Mouse (Mus musculus): ENCODE results near the gene Arhgef19.

Gene Arhgef19

DNA sequence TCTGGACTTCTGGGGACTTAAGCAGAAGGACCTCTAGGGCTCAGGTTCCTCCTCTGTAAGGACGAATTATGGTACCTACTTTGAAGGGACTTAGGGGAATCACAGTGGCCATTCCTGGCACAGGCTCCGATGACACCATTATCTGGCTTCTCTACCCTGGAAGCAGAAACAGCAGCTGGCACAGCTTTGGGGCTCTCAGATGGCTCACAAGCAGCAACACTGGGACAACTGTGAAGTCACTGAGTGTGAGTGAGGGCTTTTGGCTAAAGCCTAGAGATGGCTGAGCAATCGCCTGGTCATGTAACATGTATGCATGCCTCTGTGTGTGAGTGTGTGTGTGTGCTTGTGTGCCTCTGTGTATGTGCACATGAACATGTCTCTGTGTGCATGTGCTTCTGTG, 2.4 kb upstream of the Arhgef19 start:
- no peak for DNase-seq (ENCODE audit: low spot score in 2 of 2)

DNA sequence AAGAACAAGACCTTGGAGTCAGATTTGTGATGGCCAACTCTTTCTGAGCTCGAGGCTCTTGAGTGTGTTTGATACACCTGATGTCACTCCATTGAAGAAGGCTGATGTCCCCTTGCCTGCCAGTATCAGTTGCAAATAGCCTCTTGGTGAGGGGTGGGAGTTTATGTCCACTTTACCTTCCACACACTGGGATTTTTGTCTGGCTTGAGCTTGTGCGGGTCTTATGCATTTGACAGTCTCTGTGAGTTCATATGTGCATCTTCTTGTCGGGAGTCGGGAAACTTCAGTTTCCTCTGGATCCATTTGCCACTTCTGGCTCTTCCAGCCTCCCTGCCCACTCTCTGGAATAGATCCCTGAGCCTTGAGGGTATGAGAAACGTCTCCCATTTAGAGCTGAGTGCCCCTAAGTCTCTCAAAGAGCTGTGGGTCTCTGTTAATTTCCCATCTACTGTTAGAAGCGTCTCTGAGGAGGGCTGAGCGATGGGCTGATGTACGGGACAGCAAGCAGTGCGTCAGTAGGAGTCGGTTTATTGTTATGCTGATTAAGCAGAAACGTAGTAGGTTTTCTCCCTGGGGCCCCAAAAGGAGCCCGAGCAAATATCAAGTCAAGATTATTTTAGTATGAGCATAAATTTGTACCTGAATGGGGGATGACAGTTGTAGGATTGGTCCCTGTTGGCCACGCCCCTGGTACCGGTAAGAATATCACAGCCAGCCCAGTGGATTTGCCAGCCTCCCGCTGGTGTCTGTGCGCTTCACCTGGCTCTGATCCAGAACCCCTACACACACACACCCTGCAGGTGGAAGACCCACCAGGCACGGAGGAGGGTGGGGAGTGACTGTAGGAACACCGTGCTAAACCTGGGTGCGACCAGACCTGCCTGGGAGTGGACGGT, 559 bp upstream of the Arhgef19 start:
- DNase-seq (ENCODE audit: low spot score in 2 of 2): no peak

DNA sequence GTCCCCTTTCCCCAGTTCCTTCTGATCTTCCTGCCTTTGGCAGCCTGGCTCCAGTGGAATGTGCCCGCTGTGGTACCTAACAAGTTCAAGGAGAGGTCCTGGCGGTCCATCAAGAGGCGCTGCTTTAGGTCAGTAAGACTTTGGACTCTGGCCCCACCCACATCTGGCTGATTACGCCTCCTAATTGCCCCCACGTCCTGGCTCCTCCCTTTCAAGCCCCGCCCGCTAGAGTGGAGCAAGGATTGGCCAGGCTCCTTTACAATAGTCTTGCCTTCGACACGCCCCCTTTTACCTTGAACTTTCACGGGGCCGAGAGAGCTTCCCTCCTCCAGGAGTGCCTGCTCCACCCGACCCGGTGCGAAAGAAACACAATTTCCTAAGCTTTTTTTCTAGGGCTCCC, 1.3 kb downstream of the Arhgef19 start:
- no peak for DNase-seq (ENCODE audit: low spot score in 2 of 2)

DNA sequence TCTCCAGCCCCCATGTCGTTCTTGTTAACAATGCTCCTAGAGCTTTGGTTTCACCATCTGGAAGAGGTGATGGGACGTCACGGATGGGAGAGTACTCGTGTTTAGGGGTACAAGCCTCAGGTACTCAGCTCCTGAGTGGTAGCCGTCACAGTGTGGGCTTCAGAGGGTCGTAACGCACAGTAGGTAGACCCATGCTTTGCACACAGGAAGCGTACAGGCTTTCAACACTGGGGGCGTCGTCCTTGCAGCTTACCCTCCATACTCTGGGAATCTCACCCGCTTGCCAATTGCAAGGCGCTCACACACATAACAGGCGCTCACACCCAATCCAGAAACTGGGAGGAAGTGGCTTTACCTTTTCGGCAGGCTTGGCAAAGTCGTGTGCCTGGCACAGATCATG, 2.6 kb downstream of the Arhgef19 start:
- no peak for DNase-seq (ENCODE audit: low spot score in 2 of 2)

DNA sequence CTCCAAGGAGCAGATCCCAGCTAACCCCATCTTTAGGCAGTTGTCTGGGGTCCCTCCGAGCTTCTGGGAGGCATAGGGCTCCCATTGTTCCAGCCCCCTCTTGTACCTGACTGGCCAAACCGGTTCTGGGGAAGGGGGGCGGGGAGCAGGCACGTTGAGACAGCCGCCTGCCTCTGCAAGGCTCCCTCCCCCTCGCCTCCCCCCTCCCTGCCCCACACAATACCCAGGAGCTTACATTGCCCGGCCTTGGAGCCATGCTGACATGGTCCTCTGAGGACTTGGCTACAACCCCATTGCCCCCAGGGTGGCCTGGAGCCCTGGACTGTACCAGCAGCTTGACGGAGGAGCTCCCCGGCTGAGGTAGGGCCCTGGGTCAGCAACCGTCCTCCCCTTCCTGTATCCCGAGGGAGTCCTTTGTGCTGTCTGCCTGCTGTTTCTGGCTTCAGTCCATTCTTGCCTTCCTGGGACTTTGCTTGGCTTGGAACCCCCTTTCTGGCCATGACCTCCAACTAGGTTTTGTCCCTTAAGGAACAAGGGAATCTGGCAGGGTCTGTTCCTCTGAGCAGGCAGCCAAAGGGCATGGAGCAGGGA, 3.4 kb downstream of the Arhgef19 start:
- peak; percentile 22 to 26 for DNase-seq (ENCODE audit: low spot score in 2 of 2)

DNA sequence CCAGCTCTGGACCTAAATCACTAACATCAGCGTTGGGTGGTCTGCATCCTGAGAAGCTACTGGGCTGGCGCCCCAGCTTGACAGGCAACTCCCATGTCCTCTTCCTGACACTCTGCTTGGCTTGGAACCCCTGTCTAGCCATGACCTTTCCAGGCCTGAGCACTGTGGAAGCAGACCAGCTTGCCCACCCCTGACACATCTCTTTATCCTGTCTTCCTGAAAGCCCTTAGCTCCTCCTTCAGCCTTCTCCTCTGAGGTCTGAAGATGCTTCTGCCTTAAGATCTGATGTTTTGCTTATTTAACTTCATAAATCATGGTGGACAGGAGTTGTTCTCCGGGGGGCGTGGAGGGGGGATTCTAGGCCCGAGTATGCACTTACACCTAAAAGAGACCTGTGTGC, 4.3 kb downstream of the Arhgef19 start:
- DNase-seq (ENCODE audit: low spot score in 2 of 2): no peak

DNA sequence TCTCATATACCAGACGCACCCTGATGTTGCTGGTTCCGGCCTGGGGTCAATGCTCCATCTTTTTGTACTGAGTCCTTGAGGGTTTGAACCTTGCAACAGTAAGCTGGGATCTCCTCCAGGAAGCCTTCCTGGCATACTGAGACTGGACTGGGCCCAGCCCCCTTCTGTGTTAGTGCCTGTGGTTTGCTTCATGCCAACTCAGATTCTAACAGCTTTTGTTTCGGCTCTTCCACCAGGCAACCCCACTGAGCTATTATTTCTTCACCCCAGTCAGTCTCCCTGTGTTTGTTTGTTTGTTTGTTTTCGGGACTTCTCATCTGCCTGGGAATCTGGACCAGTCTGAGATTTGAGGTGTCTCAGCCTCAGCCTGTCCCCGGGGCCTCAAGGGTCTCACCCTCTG, 5.1 kb downstream of the Arhgef19 start:
- no peak for DNase-seq (ENCODE audit: low spot score in 2 of 2)

DNA sequence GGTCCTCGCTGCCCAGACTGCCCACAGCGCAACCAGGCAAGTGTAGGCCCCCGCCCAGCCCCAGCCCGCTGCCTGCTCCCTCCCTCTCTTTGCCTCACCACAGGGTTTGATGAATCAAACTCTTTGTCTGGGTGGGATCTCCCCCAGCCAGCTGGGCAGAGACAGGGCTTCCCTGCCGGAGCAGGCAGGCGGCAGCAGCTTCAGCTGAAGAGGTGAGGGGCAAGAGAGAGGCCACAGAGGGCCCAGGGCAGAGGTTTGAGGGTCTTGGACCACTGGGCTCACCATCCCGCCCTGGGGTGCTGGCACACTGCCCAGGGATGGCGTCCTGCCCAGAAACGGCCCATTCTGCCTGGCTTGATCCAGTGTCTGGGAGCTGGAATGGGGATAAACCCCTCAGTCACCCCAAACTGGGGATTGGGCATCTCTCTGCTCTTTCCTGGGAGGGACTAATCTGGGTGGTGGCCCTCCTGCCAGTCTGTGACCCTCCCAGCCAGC, 5.7 kb downstream of the Arhgef19 start:
- DNase-seq (ENCODE audit: low spot score in 2 of 2): peak; percentile 30 to 59

DNA sequence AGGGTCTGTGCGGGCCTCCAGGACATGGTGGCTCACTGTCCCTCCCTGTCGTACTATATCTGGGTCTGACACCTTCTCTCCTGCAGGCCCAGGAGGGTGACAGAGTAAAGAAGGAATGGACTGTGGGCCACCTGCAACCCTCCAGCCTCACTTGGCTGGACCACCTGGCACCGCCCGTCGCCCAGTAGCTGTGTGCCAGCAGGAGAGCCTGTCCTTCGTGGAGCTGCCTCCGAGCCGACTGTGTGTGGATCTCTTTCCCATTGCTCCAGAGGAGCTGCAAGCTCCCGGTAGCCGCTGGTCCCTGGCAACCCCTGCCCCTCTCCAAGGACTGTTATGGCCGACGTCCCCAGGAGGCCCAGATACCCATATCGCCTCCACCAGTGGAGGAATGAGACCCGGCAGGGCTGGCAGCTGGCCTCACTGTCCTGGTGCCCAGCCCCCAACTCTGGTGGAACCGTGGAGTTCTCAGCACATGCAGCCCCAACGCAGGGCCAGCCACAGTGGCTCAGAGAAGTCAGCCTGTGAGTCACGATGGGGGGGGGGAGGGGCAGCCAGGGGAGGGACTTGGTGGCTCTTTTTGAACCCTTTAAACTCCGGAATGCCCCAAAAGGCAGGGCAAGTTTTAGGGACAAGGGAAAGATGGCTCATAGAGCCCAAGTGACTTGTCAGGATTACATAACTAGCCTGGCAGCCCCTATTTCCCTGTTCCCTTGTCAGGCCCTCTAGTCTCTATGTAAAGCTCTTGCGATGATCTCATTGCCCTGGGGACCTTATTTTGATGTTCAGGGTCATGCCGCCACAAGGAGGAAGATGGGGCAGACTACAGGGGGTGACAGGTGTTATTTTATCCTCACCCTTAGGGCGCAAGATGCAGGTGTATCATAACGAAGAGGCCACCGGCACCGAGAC, 7.0 kb downstream of the Arhgef19 start:
- no peak for DNase-seq (ENCODE audit: low spot score in 2 of 2)

DNA sequence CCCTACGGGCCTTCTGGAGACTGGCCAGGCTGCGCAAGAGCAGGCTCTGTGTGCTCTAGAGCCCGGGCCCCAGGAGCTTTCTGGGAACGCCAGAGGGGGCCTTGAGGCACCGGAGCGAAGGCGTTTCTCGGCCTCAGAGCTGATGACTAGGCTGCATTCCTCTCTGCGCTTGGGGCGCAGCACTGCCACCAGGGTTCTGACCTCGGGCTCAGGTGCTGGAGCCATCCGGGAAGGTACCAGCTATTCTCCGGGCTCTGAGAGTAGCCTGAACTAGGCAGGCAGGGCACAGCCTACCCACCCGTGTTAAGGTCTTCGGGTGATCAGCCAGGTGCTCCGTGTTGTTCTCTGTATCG, 7.7 kb downstream of the Arhgef19 start:
- no peak for DNase-seq (ENCODE audit: low spot score in 2 of 2)

DNA sequence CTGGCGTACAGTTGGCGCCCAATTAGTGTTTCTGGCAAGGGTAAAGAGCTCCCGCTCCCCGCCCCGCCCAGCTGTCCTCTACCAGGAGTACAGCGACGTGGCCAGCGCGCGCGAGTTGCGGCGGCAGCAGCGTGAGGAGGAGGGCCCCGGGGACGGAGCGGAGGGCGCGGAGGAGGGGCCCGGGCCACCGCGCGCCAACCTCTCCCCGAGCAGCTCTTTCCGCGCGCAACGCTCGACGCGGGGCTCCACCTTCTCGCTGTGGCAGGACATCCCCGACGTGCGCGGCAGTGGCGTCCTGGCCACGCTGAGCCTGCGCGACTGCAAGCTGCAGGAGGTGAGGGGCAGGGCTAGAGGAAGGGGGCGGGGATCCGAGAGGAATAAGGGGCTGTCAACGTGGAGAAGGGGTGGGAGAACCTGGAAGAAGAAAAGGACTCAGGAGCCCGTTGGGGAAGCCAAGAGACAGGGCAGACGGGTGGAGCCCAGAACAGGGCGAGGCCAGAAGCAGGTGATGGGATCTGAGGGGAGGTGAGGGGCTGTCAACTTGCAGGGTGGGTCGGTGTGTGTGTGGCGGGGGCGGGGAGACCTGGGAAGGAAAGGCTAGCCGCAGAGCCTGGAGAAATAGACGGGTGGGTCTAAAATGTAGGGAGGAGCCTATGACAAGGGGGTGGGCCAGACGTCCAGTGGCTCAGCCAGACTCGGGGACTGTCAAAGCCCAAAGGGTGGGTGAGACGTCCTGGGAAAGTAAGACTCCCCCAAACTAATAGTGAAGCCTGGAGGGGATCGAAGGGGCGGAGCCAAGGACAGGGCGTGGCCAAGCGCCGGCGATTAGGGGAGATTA, 8.7 kb downstream of the Arhgef19 start:
- no peak for DNase-seq (ENCODE audit: low spot score in 2 of 2)

DNA sequence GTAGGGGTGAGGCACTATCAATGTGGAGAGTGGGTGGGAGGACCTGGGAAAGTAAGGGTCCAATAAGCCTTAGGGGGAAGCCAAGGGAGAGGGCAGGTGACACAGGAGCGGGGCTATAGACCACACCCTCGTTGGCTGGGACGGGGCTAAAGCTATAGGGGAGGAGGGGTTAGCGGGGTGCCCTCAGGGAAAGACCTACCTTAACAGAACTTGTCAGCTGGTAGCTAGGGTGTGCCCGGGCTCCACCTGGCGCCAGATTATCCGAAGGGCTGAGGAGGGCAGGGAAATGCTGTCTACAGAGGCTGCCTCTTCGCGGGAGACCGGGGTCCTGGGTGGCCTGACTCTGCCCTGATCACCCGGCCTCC, 9.3 kb downstream of the Arhgef19 start:
- no peak for DNase-seq (ENCODE audit: low spot score in 2 of 2)

DNA sequence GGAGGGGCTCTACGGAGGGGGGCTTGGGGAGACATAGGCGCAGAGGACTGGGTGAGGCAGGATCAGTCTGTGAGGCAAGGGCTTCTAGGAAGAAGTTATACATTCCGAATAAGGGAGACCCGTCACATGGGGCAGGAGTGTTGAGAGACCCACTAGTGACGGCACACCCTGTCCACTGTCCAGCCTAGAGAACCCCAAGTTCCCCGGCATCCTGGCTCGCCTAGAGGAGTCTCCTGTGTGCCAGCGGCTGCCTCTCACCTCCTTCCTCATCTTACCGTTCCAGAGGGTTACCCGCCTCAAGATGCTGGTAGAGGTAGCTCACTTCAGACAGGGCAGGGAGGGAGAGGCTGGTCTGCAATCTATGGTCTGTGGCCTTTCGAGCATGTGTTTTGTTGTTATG, 10.1 kb downstream of the Arhgef19 start:
- DNase-seq (ENCODE audit: low spot score in 2 of 2): no peak

DNA sequence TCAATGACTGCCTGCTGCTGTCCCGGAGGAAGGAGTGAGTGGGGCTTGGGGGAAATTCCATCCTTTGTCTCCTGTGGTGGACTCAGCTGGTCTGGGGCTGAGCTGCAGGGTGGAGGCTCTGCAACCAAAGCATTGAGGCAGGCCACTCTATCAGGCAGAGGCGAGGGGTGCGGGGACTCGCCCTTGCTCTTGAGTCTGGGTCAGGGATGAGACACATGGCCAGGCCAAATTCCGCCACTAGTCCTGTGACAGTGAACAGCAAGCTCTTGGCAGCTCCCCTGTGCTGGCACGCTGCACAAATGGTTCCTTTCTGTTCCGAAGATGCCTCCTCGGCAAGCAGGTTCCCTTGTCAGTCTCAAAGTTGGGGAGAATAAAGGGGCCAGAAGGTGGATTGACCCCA, 11.8 kb downstream of the Arhgef19 start:
- DNase-seq (ENCODE audit: low spot score in 2 of 2): no peak

DNA sequence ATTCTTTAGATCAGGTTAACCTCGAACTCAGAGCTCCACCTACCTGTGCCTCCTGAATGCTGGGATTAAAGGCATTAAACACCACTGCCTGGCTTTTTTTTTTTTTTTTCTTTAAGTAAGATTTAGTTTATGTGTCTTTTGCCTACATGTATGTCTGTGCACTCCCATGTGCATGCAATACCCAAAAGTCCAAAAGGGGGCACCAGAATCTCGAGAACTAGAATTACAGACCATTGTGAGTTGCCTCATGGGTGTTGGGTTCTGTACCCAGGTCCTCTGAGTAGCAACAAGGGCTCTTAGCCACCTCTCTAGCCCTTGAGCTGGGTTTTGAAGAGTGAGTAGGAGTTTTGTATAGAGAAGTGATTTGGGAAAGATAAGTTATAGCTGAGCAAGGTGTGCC, 13.3 kb downstream of the Arhgef19 start:
- DNase-seq (ENCODE audit: low spot score in 2 of 2): no peak

DNA sequence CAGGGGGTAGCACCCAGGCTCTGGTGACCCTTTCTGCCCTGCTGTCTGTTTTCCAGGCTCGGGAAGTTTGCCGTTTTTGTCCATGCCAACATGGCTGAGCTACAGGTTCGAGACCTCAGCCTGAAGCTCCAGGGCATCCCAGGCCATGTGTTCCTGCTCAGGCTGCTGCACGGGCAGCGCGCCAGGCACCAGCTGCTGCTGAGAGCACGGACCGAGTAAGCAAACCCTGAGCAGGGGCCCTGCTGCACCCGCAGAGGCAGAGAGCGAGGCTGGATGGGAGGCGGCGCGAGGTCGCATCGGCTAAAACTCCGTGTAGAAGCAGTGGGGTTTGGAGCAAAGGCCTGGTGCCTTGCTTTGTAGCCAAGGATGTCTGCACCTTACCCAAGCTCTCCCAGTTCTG, 14.9 kb downstream of the Arhgef19 start:
- DNase-seq (ENCODE audit: low spot score in 2 of 2): no peak

DNA sequence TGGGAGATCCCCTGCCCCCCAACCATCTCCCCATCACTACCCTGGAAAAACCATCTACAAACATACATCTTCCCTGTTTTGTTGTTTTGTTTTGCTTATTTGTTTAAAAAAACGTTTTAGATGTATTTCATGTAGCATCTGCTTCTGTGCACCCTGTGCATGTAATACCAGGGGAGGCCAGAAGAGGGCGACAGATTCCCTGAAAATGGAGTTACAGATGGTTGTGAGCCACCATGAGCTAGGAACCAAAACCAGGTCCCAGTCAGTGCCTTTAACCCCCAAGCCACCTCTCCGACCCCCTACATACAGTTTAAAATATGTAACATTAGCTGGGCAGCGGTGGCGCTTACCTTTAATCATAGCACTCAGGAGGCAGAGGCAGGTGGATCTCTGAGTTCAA, 18.1 kb downstream of the Arhgef19 start:
- no peak for DNase-seq (ENCODE audit: low spot score in 2 of 2)

DNA sequence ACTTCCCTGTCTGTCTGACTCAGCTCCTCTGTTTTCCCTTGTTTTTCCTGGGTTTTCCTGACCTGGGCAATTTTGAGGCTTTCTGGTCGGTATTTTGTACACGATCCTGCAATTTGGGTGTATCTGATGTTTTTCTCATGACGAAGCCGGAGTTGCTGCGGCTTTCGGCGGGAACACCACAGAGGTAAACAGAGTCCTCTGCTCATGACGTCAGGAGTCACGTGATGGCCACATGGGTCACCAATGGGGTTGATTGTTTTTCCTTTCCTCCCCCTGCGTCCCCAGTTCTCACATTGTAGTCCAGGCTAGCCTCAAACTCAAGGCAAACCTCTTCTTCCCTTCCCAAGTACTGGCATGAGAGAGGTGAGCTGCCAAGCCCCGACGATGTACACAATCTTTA, 20.1 kb downstream of the Arhgef19 start:
- no peak for DNase-seq (ENCODE audit: low spot score in 2 of 2)

DNA sequence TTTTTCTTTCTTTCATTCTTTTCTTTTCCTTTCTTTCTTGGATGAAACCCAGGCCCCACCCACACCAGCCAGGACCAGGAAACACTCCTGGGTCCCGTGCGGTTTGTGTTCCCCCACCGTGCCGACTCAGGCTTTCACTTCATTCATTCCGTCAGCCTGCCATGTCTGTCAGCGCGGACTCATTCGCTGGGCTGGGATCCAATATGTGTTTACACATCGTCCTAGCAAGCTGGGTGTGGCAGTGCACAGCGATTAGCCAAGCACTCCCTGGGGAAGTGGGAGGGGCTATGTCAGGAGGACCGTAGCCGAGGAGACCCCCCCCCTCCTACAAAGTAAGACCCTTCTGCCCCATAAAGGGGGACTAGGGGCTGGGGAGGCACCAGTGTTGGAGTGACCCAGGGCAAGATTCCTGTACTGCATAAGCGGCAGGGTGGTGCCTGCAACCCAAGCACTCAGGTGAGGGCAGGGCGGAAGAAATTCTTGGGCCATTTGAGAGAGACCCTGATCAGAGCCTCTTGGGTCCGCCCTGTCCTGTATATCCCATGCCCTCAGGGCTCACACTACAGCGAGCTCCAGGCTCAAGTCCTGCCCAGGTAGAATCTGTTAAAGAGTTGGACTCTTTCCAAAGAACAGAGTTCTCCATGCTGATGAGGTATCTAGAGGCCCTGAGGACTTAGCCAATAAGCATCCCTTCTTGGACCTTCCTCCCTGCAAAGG, 20.9 kb downstream of the Arhgef19 start:
- no peak for DNase-seq (ENCODE audit: low spot score in 2 of 2)

DNA sequence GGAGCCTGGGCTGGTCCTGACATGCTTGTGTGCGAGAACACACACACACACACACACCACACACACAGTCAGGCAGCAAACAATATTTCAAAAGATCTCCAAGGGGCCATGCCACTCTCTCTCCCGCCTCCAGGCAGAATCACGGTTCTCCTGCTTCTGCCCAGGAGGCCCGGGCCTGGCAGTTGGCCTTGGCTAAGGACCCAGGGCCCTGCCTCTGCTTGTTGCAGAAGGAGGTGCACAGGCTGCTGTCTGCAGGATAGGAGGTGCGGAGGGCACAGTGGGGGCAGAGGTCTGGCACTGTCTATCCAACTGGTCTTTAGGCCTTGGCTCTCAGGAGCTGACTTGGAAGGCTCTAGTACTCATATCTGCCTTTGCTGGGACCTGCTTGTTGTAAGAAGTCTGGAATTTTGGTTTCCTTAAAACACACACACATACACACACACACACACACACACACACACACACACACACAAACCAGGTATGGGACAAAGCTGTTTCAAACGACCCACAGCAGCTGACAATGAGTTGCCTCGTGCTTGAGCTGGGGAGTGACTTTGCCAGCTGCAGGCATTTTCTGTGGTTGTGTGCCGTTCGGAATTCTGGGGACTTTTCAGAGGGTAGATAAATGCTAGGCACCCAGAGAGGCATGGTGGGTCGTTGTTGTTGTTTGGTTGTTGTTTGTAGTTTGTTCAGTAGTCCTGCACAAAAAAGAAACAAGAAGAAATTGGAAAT, 23.8 kb downstream of the Arhgef19 start:
- DNase-seq (ENCODE audit: low spot score in 2 of 2): no peak
